23 mouse cellular contexts compared by ENCODE assay signal in genomic region chr15:38130632-38131028, GRCm38 (mm10).
DNase-seq lines count a peak whose midpoint lies in the region; ATAC-seq lines count a peak whose summit lies in the region.
"Had no signal": no experiment of that assay in that cellular context is flagged by ENCODE, and none has a peak within 500 bp of the region (broad histone marks: within the 10 kb centered on the region; RNA-seq: fewer than 3 reads in every experiment).

No protein-coding gene starts in this region.

- H3K4me3 ChIP-seq in liver, embryonic 12.5 days, result no peak overlapping the region
- no peak overlapping the region for H3K4me3 ChIP-seq in liver, embryonic 15.5 days (replicated peaks)
- H3K4me3 ChIP-seq in forebrain, embryonic 11.5 days (ENCODE audit: low read depth, low read length), result no peak overlapping the region
- H3K4me3 ChIP-seq: embryonic facial prominence, embryonic 12.5 days; embryonic facial prominence, embryonic 15.5 days; forebrain, embryonic 12.5 days; forebrain, embryonic 15.5 days; heart, adult 2 months; heart, embryonic 10.5 days; heart, embryonic 13.5 days; hindbrain, embryonic 12.5 days; hindbrain, embryonic 15.5 days had no signal

- H3K4me1 ChIP-seq in liver, embryonic 12.5 days, result peaks cover 14% of the 10 kb centered on the region
- H3K4me1 ChIP-seq in liver, embryonic 15.5 days (replicated peaks), result peaks cover 6% of the 10 kb centered on the region; the same call in 1 of the 2 replicates
- no peaks in the 10 kb centered on the region for H3K4me1 ChIP-seq in forebrain, embryonic 11.5 days (replicated peaks; ENCODE audit: control insufficient read depth, insufficient read depth, low read length)
- H3K4me1 ChIP-seq: embryonic facial prominence, embryonic 12.5 days; embryonic facial prominence, embryonic 15.5 days; forebrain, embryonic 12.5 days; forebrain, embryonic 15.5 days; heart, embryonic 10.5 days; heart, embryonic 13.5 days; hindbrain, embryonic 12.5 days; hindbrain, embryonic 15.5 days had no signal

- intact Hi-C loops in heart, postnatal 14 days (cut with DNase I), result no loop called here

- no peak overlapping the region for H3K9ac ChIP-seq in liver, embryonic 12.5 days
- no peak overlapping the region for H3K9ac ChIP-seq in liver, embryonic 15.5 days
- H3K9ac ChIP-seq in forebrain, embryonic 11.5 days (ENCODE audit: low read length), result no peak overlapping the region
- H3K9ac ChIP-seq: embryonic facial prominence, embryonic 12.5 days; embryonic facial prominence, embryonic 15.5 days; forebrain, embryonic 12.5 days; forebrain, embryonic 15.5 days; heart, embryonic 13.5 days; hindbrain, embryonic 12.5 days; hindbrain, embryonic 15.5 days had no signal

- H3K4me2 ChIP-seq in liver, embryonic 12.5 days, result no peak overlapping the region
- H3K4me2 ChIP-seq in liver, embryonic 15.5 days, result no peak overlapping the region
- H3K4me2 ChIP-seq in forebrain, embryonic 11.5 days (ENCODE audit: low read depth, low read length, severe bottlenecking), result no peak overlapping the region
- H3K4me2 ChIP-seq: embryonic facial prominence, embryonic 12.5 days; embryonic facial prominence, embryonic 15.5 days; forebrain, embryonic 12.5 days; forebrain, embryonic 15.5 days; heart, embryonic 13.5 days; hindbrain, embryonic 12.5 days; hindbrain, embryonic 15.5 days had no signal

- H3K36me3 ChIP-seq in liver, embryonic 12.5 days, result no peaks in the 10 kb centered on the region
- no peaks in the 10 kb centered on the region for H3K36me3 ChIP-seq in liver, embryonic 15.5 days (replicated peaks)
- no peaks in the 10 kb centered on the region for H3K36me3 ChIP-seq in forebrain, embryonic 11.5 days (ENCODE audit: control insufficient read depth, insufficient read depth, low read length)
- H3K36me3 ChIP-seq: embryonic facial prominence, embryonic 12.5 days; embryonic facial prominence, embryonic 15.5 days; forebrain, embryonic 12.5 days; forebrain, embryonic 15.5 days; heart, embryonic 10.5 days; heart, embryonic 13.5 days; hindbrain, embryonic 12.5 days; hindbrain, embryonic 15.5 days had no signal

- WGBS in liver, embryonic 12.5 days (ENCODE audit: insufficient replicate concordance), result 70% methylated on average over 2 of the region's 2 CpGs
- WGBS in liver, embryonic 15.5 days (ENCODE audit: insufficient replicate concordance), result 37% methylated on average over 2 of the region's 2 CpGs
- 95% methylated on average over 2 of the region's 2 CpGs for WGBS in forebrain, embryonic 11.5 days

- H3K9me3 ChIP-seq in liver, embryonic 12.5 days (replicated peaks), result no peaks in the 10 kb centered on the region
- H3K9me3 ChIP-seq in liver, embryonic 15.5 days (replicated peaks), result no peaks in the 10 kb centered on the region
- no peaks in the 10 kb centered on the region for H3K9me3 ChIP-seq in forebrain, embryonic 11.5 days (ENCODE audit: control insufficient read depth, low read length)
- H3K9me3 ChIP-seq: embryonic facial prominence, embryonic 12.5 days; embryonic facial prominence, embryonic 15.5 days; forebrain, embryonic 12.5 days; forebrain, embryonic 15.5 days; heart, embryonic 10.5 days; heart, embryonic 13.5 days; hindbrain, embryonic 12.5 days; hindbrain, embryonic 15.5 days had no signal

- peak; percentile 76; the same call in 1 of the 2 replicates for ATAC-seq in liver, embryonic 12.5 days
- ATAC-seq in liver, embryonic 15.5 days (ENCODE audit: insufficient read depth), result 0 out of 2 replicates have a peak, but pooled peaks have one; percentile 40
- no peak for ATAC-seq in forebrain, embryonic 11.5 days (replicated peaks; ENCODE audit: low FRiP score)
- ATAC-seq: activated CD4-positive, CD25-positive, alpha-beta regulatory T cell, adult 4 months; forebrain, embryonic 15.5 days had no signal

- H3K27me3 ChIP-seq in liver, embryonic 12.5 days (replicated peaks), result no peaks in the 10 kb centered on the region
- H3K27me3 ChIP-seq in liver, embryonic 15.5 days, result no peaks in the 10 kb centered on the region
- no peaks in the 10 kb centered on the region for H3K27me3 ChIP-seq in forebrain, embryonic 11.5 days (ENCODE audit: control insufficient read depth, insufficient read depth, low read length)
- H3K27me3 ChIP-seq: embryonic facial prominence, embryonic 12.5 days; embryonic facial prominence, embryonic 15.5 days; forebrain, embryonic 12.5 days; forebrain, embryonic 15.5 days; heart, embryonic 13.5 days; hindbrain, embryonic 12.5 days; hindbrain, embryonic 15.5 days had no signal

- peak; percentile 43 for DNase-seq in heart, adult 11 months
- DNase-seq in heart, postnatal 14 days, result no peak
- DNase-seq in c-Kit-positive CD71-positive TER-119-negative erythroid progenitor cells, embryonic 14.5 days (ENCODE audit: low read depth), result peak; percentile 14
- no peak for DNase-seq in cerebellum, postnatal 10 days
- no peak for DNase-seq in forebrain, embryonic 11.5 days (ENCODE audit: low spot score)
- DNase-seq: adrenal gland, adult 8-10 months; adrenal gland, postnatal 25 days; cerebellum, adult 11 months; cerebellum, adult 2 months; cerebellum, postnatal 14 days; gastrocnemius, postnatal 25 days; heart, adult 2 months had no signal

- H3K27ac ChIP-seq in liver, embryonic 12.5 days, result no peak overlapping the region
- H3K27ac ChIP-seq in liver, embryonic 15.5 days (replicated peaks), result no peak overlapping the region
- H3K27ac ChIP-seq in forebrain, embryonic 11.5 days (ENCODE audit: low read depth, low read length), result no peak overlapping the region
- H3K27ac ChIP-seq: embryonic facial prominence, embryonic 12.5 days; embryonic facial prominence, embryonic 15.5 days; forebrain, embryonic 12.5 days; forebrain, embryonic 15.5 days; heart, adult 2 months; heart, embryonic 10.5 days; heart, embryonic 13.5 days; hindbrain, embryonic 12.5 days; hindbrain, embryonic 15.5 days had no signal

Comparison
In these comparisons a context has a peak if more than half of its experiments do, and no peak if none do; other contexts are left out.
1. DNase-seq: peak in heart, adult 11 months (single experiment) and c-Kit-positive CD71-positive TER-119-negative erythroid progenitor cells, embryonic 14.5 days (single experiment); none in heart, postnatal 14 days (0 of 2), cerebellum, postnatal 10 days (0 of 2) and forebrain, embryonic 11.5 days (single experiment).